Mouse (Mus musculus): ENCODE results near the gene Nphs1. TPM values are rescaled to one million over a fixed set of nuclear protein-coding genes. Genes with fewer than 3 reads are reported as not detected.
"Not testable (repeated sequence)": the region's sequence is repeated elsewhere in the genome, so short reads cannot be mapped to it uniquely, and the experiment has no call there.

The Nphs1 gene
- polyA plus RNA-seq, 1 experiment from 2014 or later, result 0.46 TPM

GRCm38 (mm10) chr7:30492765-30493164, 34.6 kb downstream of the Nphs1 start:
- Histone ChIP-seq H3K9ac (ENCODE audit: low read depth, low read length) (no peak overlapping the region), H3K4me3 (ENCODE audit: low read depth, low read length) (no peak overlapping the region), H3K4me2 (ENCODE audit: low read length) (no peak overlapping the region), H3K9me3 (replicated peaks; ENCODE audit: control insufficient read depth, low read length, poor library complexity, severe bottlenecking) (no peaks in the 10 kb centered on the region), H3K4me1 (ENCODE audit: control insufficient read depth, insufficient read depth, low read length) (no peaks in the 10 kb centered on the region), H3K36me3 (ENCODE audit: control insufficient read depth, insufficient read depth, low read length) (no peaks in the 10 kb centered on the region), H3K27ac (ENCODE audit: low read length) (no peak overlapping the region), H3K27me3 (ENCODE audit: control insufficient read depth, insufficient read depth, low read depth, low read length) (no peaks in the 10 kb centered on the region; the same call in 1 of the 2 replicates)
- 13% methylated on average over 4 of the region's 4 CpGs for WGBS
- no peak for ATAC-seq

DNA sequence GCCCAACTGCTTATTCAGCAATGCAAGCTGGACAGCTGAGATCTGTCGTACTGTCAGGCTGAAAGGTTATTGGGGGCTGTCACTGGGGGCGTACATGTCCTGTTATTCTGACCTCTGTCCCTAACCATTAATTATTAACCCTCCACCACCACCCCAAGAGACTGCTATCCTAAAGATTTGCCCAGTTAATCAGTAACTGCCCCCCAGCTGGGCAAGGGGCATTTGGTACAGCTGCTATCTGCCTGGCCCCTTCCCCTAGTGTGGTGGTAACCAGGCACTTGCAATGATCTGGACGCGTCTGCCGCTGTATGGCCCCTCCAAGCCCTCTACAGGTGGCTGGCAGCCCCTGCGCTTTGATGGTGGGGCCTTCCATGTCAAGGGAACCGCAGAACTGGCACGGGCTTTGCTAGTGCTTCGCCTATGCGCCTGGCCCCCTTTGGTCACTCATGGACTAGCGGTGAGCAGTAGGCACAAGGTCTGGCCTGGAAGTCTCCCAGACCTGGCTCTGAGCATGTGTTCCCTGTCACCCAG, 35.4 kb downstream of the Nphs1 start, which contains the start of gene Prodh2:
Gene Prodh2 (plus strand): TSS at position 222 of the 531 bp plus-strand sequence.
- Histone ChIP-seq H3K36me3 (ENCODE audit: control insufficient read depth, insufficient read depth, low read length) (no peaks in the 10 kb centered on the region), H3K27me3 (ENCODE audit: control insufficient read depth, insufficient read depth, low read depth, low read length) (no peaks in the 10 kb centered on the region; the same call in 1 of the 2 replicates), H3K4me1 (ENCODE audit: control insufficient read depth, insufficient read depth, low read length) (no peaks in the 10 kb centered on the region), H3K9ac (ENCODE audit: low read depth, low read length) (no peak within 1 kb of the TSS), H3K27ac (ENCODE audit: low read length) (no peak within 1 kb of the TSS), H3K9me3 (replicated peaks; ENCODE audit: control insufficient read depth, low read length, poor library complexity, severe bottlenecking) (no peaks in the 10 kb centered on the region), H3K4me2 (ENCODE audit: low read length) (no peak within 1 kb of the TSS), H3K4me3 (ENCODE audit: low read depth, low read length) (no peak within 1 kb of the TSS)
- no peak for ATAC-seq
- WGBS, result 64% methylated on average over 11 of the region's 11 CpGs

DNA sequence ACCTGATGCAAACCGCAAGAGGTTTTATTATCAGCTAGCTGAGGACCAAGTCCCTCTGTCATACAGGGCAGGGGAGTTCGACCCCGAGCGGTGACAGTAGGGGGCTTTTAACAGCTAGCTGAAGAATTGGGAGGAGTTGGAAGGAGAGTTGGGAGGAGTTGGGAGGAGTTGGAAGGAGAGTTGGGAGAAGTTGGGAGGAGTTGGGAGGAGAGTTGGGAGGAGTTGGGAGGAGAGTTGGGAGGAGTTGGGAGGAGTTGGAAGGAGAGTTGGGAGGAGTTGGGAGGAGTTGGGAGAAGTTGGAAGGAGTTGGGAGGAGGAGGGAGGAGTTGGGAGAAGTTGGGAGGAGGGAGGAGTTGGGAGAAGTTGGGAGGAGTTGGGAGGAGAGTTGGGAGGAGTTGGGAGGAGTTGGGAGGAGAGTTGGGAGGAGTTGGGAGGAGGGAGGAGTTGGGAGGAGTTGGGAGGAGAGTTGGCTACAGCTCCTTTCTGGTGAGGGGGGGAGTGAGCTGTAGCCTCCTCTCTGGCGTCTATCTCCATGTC, 37.5 kb downstream of the Nphs1 start:
- H3K4me3 ChIP-seq (ENCODE audit: low read depth, low read length); H3K4me2 ChIP-seq (ENCODE audit: low read length); H3K9me3 ChIP-seq (replicated peaks; ENCODE audit: control insufficient read depth, low read length, poor library complexity, severe bottlenecking); H3K27me3 ChIP-seq (ENCODE audit: control insufficient read depth, insufficient read depth, low read depth, low read length); H3K36me3 ChIP-seq (ENCODE audit: control insufficient read depth, insufficient read depth, low read length); H3K4me1 ChIP-seq (ENCODE audit: control insufficient read depth, insufficient read depth, low read length); H3K9ac ChIP-seq (ENCODE audit: low read depth, low read length); ATAC-seq; H3K27ac ChIP-seq (ENCODE audit: low read length): not testable (repeated sequence)
- 63% methylated on average over 5 of the region's 5 CpGs for WGBS

- not testable (repeated sequence) for H3K27me3 ChIP-seq (ENCODE audit: control insufficient read depth, insufficient read depth, low read depth, low read length); H3K9me3 ChIP-seq (replicated peaks; ENCODE audit: control insufficient read depth, low read length, poor library complexity, severe bottlenecking); H3K4me3 ChIP-seq (ENCODE audit: low read depth, low read length); H3K36me3 ChIP-seq (ENCODE audit: control insufficient read depth, insufficient read depth, low read length); H3K4me2 ChIP-seq (ENCODE audit: low read length); H3K9ac ChIP-seq (ENCODE audit: low read depth, low read length); ATAC-seq; H3K4me1 ChIP-seq (ENCODE audit: control insufficient read depth, insufficient read depth, low read length); H3K27ac ChIP-seq (ENCODE audit: low read length)
- 67% methylated on average over 5 of the region's 5 CpGs for WGBS
These were observed 43.0 kb downstream of the Nphs1 start for GRCm38 (mm10) chr7:30501159-30501558.

GRCm38 (mm10) chr7:30508061-30508460, 49.9 kb downstream of the Nphs1 start:
- Histone ChIP-seq H3K9ac (ENCODE audit: low read depth, low read length) (no peak overlapping the region), H3K9me3 (replicated peaks; ENCODE audit: control insufficient read depth, low read length, poor library complexity, severe bottlenecking) (no peaks in the 10 kb centered on the region), H3K27ac (ENCODE audit: low read length) (no peak overlapping the region), H3K27me3 (ENCODE audit: control insufficient read depth, insufficient read depth, low read depth, low read length) (no peaks in the 10 kb centered on the region), H3K36me3 (ENCODE audit: control insufficient read depth, insufficient read depth, low read length) (no peaks in the 10 kb centered on the region), H3K4me2 (ENCODE audit: low read length) (no peak overlapping the region), H3K4me3 (ENCODE audit: low read depth, low read length) (no peak overlapping the region), H3K4me1 (ENCODE audit: control insufficient read depth, insufficient read depth, low read length) (no peaks in the 10 kb centered on the region)
- ATAC-seq, result no peak
- WGBS, result 71% methylated on average over 4 of the region's 4 CpGs

GRCm38 (mm10) chr7:30515003-30515760, 57.1 kb downstream of the Nphs1 start:
- H3K36me3 ChIP-seq (ENCODE audit: control insufficient read depth, insufficient read depth, low read length), result no peaks in the 10 kb centered on the region
- 54% methylated on average over 24 of the region's 24 CpGs for WGBS
- ATAC-seq, result no peak

GRCm38 (mm10) chr7:30518325-30518724, 60.2 kb downstream of the Nphs1 start:
- Histone ChIP-seq H3K27ac (ENCODE audit: low read length) (no peak overlapping the region), H3K4me2 (ENCODE audit: low read length) (no peak overlapping the region), H3K9ac (ENCODE audit: low read depth, low read length) (no peak overlapping the region), H3K36me3 (ENCODE audit: control insufficient read depth, insufficient read depth, low read length) (peaks cover 8% of the 10 kb centered on the region), H3K4me1 (ENCODE audit: control insufficient read depth, insufficient read depth, low read length) (no peaks in the 10 kb centered on the region; the same call in 1 of the 2 replicates), H3K4me3 (ENCODE audit: low read depth, low read length) (no peak overlapping the region), H3K27me3 (ENCODE audit: control insufficient read depth, insufficient read depth, low read depth, low read length) (no peaks in the 10 kb centered on the region), H3K9me3 (replicated peaks; ENCODE audit: control insufficient read depth, low read length, poor library complexity, severe bottlenecking) (no peaks in the 10 kb centered on the region)
- WGBS, result 44% methylated on average over 8 of the region's 8 CpGs
- no peak for ATAC-seq

More at GRCm38 (mm10) chr7:30515003-30515760, 57.1 kb downstream of the Nphs1 start:
- no peaks in the 10 kb centered on the region; the same call in 1 of the 2 replicates for H3K4me1 ChIP-seq (ENCODE audit: control insufficient read depth, insufficient read depth, low read length)
- no peaks in the 10 kb centered on the region for H3K9me3 ChIP-seq (replicated peaks; ENCODE audit: control insufficient read depth, low read length, poor library complexity, severe bottlenecking)
- no peaks in the 10 kb centered on the region for H3K27me3 ChIP-seq (ENCODE audit: control insufficient read depth, insufficient read depth, low read depth, low read length)
- no peak overlapping the region for H3K4me2 ChIP-seq (ENCODE audit: low read length)
- H3K27ac ChIP-seq (ENCODE audit: low read length), result no peak overlapping the region
- no peak overlapping the region for H3K9ac ChIP-seq (ENCODE audit: low read depth, low read length)
- no peak overlapping the region for H3K4me3 ChIP-seq (ENCODE audit: low read depth, low read length)

- Histone ChIP-seq H3K9ac (ENCODE audit: low read depth, low read length) (no peak overlapping the region), H3K27me3 (ENCODE audit: control insufficient read depth, insufficient read depth, low read depth, low read length) (no peaks in the 10 kb centered on the region), H3K27ac (ENCODE audit: low read length) (no peak overlapping the region), H3K36me3 (ENCODE audit: control insufficient read depth, insufficient read depth, low read length) (peaks cover 23% of the 10 kb centered on the region), H3K4me3 (ENCODE audit: low read depth, low read length) (no peak overlapping the region), H3K4me2 (ENCODE audit: low read length) (no peak overlapping the region), H3K4me1 (ENCODE audit: control insufficient read depth, insufficient read depth, low read length) (no peaks in the 10 kb centered on the region; the same call in 1 of the 2 replicates), H3K9me3 (replicated peaks; ENCODE audit: control insufficient read depth, low read length, poor library complexity, severe bottlenecking) (no peaks in the 10 kb centered on the region)
- 37% methylated on average over 4 of the region's 4 CpGs for WGBS
- ATAC-seq, result peak; percentile 18
These were observed 62.3 kb downstream of the Nphs1 start for GRCm38 (mm10) chr7:30520396-30520795.

DNA sequence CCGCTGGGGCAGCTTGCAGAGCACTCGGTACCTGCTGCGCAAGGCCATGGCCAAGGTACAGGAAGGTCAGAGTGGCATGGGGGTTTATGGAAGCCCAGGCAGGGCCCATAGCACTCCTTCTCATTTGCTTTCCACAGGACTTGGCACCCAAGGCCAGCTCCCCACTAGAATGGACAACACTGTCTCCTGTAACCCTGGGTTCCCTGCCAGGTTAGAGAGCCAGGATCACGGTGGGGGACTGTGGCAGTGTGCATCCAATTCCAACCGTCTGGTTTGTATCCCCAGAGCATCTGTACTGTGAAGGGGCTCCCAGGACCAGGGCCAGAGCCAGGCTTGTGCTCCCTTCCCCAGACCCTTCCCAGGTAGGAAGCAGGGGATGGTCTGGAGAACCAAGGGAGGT, 62.7 kb downstream of the Nphs1 start:
- Histone ChIP-seq H3K36me3 (ENCODE audit: control insufficient read depth, insufficient read depth, low read length) (peaks cover 27% of the 10 kb centered on the region), H3K4me2 (ENCODE audit: low read length) (no peak overlapping the region), H3K4me1 (ENCODE audit: control insufficient read depth, insufficient read depth, low read length) (no peaks in the 10 kb centered on the region; the same call in 1 of the 2 replicates), H3K9me3 (replicated peaks; ENCODE audit: control insufficient read depth, low read length, poor library complexity, severe bottlenecking) (no peaks in the 10 kb centered on the region), H3K27me3 (ENCODE audit: control insufficient read depth, insufficient read depth, low read depth, low read length) (no peaks in the 10 kb centered on the region), H3K27ac (ENCODE audit: low read length) (no peak overlapping the region), H3K9ac (ENCODE audit: low read depth, low read length) (no peak overlapping the region), H3K4me3 (ENCODE audit: low read depth, low read length) (no peak overlapping the region)
- 62% methylated on average over 5 of the region's 5 CpGs for WGBS
- ATAC-seq, result peak; percentile 6; the same call in 1 of the 2 replicates

All from midbrain, embryonic 16.5 days (tissue).